Mouse (Mus musculus): ENCODE measurements around the gene Cisd3.

The Cisd3 gene

DNA sequence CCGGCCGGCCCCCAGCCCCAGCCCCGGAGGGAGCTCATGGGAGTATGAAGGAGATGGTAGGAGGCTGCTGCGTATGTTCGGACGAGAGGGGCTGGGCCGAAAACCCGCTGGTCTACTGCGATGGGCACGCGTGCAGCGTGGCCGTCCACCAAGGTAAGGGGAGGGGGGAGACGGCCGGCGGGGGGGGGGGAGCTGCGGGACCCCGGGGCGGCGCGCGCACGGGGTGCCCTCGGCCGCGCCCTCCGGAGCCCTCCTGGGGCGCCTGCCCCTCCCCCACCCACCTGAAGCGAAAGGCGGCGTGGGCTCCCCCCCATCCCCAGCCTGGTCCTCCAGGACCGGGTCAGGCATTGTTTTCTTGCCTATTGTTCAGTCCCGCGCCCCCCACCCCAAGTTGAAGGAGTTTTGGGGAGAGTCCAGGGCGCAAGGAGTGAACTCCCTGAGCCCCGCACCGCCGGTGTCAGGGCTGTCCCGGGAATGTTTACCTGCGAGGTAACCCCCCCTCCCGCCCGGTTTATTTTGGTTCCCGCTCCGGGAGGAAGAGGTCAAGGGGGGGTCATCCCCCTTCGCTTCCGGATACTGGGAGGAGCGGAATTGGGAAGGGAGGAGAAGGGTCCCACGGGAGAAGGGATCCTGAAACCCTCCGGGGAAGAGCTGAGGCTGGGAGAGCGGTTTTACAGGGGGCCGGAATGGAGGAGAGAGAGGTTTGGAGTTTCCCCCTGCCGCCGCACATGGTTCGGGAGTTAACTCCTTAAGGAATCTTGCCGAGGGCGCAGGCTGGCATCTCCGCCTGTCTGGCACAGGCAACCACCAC, 21.9 kb upstream of the Cisd3 start:
- no peak for DNase-seq

GRCm38 (mm10) chr11:97664339-97664665, 21.3 kb upstream of the Cisd3 start:
- DNase-seq: no peak

DNA sequence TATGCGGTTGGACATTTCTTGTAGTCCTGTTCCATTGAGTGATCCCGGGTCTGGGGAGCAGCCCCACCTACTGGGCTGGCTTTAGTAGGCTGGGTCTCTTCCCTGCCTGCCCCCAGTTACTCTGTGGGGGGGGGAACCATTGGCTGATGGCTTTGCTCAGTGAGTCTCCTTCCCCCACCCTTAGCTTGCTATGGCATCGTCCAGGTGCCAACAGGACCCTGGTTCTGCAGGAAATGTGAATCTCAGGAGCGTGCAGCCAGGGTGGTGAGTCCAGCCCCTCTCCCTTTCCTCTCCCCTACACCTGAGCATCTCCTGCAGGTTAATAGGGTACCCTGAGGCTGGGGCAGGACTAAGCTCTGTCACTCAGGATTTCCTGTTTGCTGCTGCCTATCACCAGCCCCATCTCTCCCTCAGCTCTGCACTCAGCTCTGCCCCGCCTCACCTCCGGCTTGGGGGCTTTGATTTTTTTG, 20.8 kb upstream of the Cisd3 start:
- no peak for DNase-seq

DNA sequence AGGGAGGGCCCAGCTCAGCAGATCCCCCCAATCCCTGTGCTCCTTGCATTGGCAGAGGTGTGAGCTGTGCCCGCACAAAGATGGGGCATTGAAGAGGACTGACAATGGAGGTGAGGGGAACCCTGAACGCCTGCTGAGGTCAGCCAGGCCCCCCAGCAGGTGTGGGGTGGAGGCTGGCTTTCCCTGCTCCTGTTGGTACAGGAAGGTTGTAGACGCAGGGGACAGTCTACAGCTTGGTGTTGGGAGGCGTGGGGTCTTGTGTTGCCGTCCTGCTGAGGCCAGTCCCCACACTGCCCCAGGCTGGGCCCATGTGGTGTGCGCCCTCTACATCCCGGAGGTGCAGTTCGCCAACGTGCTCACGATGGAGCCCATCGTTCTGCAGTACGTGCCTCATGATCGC, 20.2 kb upstream of the Cisd3 start:
- no peak for DNase-seq

- DNase-seq: no peak
Observed at GRCm38 (mm10) chr11:97666221-97666620, 19.4 kb upstream of the Cisd3 start.

DNA sequence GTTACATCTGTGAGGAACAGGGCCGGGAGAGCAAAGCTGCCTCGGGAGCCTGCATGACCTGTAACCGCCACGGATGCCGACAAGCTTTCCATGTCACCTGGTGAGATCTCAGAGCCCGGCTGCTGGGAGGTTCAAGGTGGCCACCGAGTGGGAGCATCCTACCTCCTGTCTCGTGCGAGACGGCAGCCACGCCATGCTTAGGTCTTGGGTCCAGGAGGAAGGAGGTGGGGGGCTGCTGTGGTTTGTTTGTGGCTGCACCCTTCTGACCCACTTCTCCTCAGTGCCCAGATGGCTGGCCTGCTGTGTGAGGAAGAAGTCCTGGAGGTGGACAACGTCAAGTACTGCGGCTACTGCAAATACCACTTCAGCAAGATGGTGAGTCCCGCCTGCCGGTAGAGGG, 18.8 kb upstream of the Cisd3 start:
- DNase-seq: no peak

DNA sequence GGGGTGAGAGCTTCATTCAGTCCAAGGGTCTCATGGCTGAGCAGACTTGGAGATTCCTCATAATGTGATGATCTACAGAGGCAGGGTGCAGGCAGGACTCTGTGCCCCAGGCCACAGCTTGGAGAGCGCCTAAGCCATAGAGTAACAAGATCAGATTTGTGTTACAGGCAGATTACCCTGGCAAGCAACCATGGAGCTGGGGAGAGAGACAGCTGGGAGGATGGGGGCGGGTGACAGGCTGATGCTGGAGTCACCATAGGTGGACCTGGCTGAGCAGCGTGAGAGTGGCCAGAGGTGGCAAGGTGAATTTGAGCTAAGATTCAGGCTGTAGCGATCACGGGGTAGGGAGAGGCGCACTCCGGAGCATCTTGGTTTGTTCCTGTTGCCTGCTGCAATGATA, 17.5 kb upstream of the Cisd3 start:
- DNase-seq: no peak

DNA sequence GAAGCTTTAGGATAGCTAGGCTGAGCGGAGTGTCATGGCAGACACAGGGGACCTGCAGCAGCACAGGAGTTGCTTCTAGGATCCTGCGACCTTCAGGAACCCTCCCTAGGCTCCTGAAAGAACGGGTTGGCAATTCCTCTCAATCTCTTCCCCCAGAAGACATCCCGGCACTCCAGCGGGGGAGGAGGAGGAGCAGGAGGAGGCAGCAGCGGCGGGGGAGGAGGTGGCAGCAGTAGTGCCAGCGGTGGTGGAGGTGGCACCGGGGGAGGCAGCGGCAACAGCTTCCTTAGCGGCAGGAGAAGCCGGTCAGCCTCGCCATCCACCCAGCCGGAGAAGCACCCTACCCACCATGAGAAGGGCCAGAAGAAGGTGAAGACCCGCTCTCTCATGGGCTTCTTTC, 16.4 kb upstream of the Cisd3 start:
- no peak for DNase-seq

DNA sequence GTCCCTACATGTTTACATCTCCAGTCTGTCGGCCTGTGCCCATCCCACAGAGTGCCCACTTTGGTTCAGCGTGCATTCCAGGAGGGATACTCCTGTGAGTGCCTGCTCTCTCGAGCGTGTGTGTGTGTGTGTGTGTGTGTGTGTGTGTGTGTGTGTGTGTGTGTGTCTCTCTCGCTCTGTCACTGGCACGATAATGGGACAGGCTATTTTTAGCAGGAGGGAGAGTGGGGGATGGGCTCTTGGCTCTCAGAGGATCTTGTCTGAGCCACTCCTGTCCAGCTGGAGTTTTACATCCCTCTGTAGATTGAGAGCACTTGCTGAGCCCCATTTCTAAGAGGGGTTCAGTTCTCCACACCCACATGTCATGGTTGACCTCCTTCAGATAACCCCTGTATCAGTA, 15.8 kb upstream of the Cisd3 start:
- DNase-seq: no peak

DNA sequence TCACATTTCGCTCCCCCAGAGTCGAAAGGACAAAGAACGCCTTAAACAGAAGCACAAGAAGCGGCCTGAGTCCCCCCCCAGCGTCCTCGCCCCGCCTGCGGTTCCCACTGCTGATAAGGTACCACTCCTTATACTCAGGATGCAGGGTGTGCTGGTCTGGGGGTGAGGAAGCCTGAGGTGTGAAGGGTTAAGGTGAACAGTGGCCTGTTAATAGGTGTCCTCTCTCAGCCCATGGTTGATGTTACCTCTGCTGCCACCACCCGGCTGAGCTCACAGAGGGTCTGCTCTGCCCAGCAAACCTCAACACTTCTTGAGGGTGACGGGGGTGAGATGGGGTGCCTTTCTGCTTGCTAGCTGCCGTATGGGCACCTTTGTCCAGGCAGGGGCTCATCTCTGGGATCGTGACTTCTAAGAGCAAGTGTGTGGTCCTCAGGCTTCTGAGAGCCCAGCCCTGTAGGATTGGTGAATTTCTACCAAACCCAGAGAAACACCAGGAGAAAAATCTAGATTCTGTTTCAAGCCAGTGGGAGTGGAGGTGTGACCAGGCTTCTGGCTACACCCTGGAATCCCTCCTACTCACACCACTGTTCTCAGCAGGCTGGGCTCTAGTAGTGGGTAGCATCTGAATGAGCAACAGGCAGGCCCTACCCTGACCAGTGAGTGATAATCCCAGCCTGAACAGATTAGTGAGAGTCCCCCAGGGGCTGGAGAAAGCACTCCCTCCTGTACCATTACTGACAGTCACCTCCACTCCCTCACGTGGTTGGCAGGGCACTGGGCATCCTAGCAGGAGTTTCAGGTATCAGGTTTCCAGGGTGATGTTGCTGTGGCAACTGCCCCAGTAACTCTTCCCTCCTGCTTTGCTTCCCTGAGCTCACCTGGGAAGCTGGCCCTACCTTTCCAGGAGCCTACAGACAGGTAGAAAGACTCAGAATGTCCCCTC, 15.1 kb upstream of the Cisd3 start:
- DNase-seq: no peak

DNA sequence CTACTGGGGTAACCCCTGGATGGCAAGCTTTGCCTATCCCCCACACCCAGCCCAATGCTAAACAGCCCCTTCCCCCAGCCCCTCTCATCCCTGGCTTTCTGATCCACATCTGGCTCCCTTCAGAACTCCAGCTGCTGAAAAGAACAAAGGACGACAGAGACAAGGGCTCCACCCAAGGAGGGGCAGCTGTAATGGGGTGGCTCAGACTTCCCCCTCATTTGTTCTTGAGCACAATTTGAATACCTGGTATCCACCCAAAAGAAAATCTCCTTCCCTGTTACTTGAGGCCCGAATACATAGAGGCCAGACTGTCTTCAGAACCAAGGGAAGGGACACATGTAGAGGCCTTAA, 14.5 kb upstream of the Cisd3 start:
- DNase-seq: no peak

- no peak for DNase-seq
Observed at GRCm38 (mm10) chr11:97673148-97673547, 12.5 kb upstream of the Cisd3 start.

DNA sequence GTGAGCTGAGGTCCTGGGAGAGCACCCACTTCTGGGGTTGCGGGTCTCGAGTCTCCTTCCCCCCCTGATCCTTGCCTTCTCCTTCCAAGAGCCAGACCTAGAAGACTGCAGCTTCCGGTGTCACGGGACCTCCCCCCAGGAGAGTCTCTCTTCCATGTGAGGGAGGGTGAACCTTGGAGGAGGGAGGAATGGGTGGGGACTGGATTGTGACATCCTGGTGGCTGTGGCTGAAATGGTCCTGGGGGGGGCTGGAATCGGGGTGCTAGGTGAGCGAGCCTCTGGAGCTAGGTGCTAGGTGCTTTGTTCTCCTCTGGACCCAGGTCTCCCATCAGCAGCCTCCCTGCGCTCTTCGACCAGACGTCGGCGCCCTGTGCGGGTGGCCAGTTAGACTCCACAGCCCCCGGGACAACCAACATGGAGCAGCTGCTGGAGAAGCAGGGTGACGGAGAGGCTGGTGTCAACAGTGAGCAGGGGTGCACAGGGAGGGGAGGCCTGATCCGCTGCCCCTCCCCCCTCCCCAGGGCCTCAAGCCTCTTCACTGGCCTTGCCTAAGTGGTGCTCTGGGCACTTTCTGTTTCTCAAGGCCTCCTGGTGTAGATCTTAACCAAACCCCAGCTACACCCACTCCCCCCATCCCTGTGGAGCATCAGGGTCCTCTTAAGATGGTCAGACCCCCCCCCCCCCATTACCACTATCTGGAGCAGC, 9.4 kb upstream of the Cisd3 start:
- no peak for DNase-seq

DNA sequence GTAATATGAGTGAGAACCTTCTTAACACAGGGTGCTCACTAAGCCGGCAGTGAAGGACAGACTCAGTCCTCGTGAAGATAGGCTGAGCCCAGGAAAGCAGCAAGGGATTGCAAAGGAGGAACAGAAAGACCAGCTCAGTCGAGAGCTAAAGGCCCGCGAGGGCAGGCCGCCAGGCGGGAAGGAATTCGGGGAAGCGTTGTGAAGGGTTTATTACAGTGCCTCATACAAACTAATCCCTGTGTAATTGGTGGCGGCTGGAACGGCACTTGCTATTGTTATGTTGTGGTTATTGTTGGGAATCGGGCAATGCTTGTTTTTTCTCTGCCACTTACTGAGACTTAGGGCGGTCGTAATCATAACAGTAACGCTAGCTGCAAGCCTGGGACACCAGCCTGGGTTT, 8.2 kb upstream of the Cisd3 start:
- DNase-seq: no peak

DNA sequence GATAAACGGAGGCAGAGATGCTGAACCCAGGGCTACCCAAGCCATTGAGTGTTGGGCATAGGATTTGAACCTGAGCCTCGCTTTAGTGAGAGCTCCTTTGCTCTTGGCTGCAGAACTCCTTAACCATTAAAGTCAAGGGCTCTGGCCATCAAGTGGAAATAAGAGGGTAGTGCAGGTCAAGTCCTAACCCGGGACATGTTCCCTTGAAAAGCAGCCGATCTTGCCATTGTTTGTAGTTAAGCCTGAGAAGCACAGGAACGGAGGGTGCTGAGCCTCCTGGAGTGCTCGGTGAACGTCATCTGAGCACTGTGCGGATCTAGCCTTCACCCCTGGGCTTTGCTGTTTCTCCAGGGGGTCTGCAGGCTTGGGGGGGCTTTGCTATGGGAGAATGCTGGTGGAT, 7.8 kb upstream of the Cisd3 start:
- no peak for DNase-seq

DNA sequence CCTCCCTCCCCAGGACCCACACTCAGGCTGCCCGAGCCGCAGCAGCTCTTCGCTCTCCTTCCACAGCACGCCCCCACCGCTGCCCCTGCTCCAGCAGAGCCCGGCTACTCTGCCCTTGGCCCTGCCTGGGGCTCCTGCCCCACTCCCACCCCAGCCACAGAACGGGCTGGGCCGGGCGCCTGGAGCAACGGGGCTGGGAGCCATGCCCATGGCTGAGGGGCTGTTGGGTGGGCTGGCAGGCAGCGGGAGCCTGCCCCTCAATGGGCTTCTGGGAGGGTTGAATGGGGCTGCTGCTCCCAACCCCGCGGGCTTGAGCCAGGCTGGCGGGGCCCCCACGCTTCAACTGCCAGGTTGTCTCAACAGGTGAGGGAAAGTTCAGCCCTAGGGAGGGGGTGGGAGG, 7.3 kb upstream of the Cisd3 start:
- no peak for DNase-seq

GRCm38 (mm10) chr11:97680430-97680829, 5.2 kb upstream of the Cisd3 start:
- peak; percentile 57 for DNase-seq

- no peak for DNase-seq
Observed at GRCm38 (mm10) chr11:97682504-97683055, 3.0 kb upstream of the Cisd3 start.

GRCm38 (mm10) chr11:97684063-97684680, 1.5 kb upstream of the Cisd3 start:
- no peak for DNase-seq

DNA sequence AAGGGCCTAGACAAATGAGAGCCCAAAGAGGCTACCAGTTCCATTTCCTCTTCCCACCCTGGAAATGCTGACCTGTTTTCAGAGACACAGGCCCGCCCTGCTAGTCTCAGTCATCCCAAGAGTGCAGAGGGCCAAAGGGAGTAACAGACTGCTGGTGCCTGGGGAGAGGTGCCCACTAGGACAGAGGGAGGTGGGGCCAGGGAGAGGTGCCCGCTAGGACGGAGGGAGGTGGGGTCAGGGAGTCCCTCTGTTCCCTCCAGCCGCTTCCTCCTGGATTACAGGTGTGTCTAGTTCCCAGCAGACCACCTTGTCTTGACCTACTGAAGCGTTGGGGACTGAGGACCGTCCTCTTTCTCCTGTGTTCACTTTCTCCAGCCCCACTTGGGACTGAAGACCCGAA, 860 bp upstream of the Cisd3 start:
- no peak for DNase-seq

DNA sequence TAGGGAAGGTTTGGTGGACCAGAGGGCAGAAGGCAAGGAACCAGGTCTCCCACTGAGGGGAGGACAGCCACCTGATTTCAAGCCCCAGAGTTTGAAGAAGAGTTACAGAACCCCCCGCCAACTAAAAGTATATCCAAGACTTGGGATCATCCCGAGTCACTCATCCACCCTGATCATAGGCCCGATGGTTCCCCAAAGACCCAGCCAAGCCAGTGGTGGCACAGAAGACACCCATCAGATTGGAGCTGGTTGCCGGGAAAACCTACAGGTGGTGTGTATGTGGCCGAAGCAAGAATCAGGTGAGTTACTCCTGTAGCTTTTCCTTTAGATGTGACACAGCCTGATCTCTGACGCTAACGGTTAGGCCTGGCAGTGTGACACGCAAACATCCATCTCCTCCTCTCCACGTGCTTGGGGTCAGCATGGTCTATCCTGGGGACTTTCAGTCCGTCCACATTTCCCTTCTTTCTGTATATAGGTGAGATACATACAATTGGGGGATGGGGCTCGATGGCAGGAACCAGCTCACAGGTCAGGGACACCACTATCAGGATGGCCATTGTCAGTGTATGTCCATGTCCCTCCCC, 789 bp downstream of the Cisd3 start:
- no peak for DNase-seq

- no peak for DNase-seq
Observed at GRCm38 (mm10) chr11:97687061-97687460, 1.4 kb downstream of the Cisd3 start.

Measured in right cerebral cortex, postnatal 4 days (tissue).